Mouse (Mus musculus) limb, embryonic 11.5 days (tissue): Measurements from ENCODE around the gene Mapre3. TPM values are rescaled to one million over a fixed set of nuclear protein-coding genes. Genes with fewer than 3 reads are reported as not detected.

Experiments used
- ATAC-seq: fragments of 200-750 bp; cut with Nextera tagmentation; 2 replicates; pipeline ENCODE4 v1.8.0; 2017; ENCODE audit warnings: low read depth; ENCODE audit not compliant: insufficient number of reproducible peaks, low FRiP score, low TSS enrichment
- DNase-seq: peaks from one replicate; pipeline ENCODE4 v3.0.0-alpha.2; 2015; ENCODE audit warnings: low spot score
- H3K27ac ChIP-seq: fragments of 300-500 bp; sonication (generic); replicated peaks from 2 replicates; pipeline ENCODE4 v1.5.1; 2014; ENCODE audit warnings: low read depth, mild to moderate bottlenecking, low read length
- H3K27me3 ChIP-seq: fragments of 300-500 bp; sonication (generic); 2 replicates; pipeline ENCODE4 v1.6.1; 2014; ENCODE audit warnings: mild to moderate bottlenecking, low read length, mixed read lengths; ENCODE audit not compliant: control insufficient read depth, insufficient read depth
- H3K36me3 ChIP-seq: fragments of 300-500 bp; sonication (generic); 2 replicates; pipeline ENCODE4 v1.6.1; 2014; ENCODE audit warnings: mild to moderate bottlenecking, low read length, moderate library complexity, mixed read lengths; ENCODE audit not compliant: control insufficient read depth, insufficient read depth
- H3K4me1 ChIP-seq: fragments of 300-500 bp; sonication (generic); 2 replicates; pipeline ENCODE4 v1.6.1; 2014; ENCODE audit warnings: low read length, mixed read lengths; ENCODE audit not compliant: control insufficient read depth, insufficient read depth
- H3K4me2 ChIP-seq: fragments of 300-500 bp; sonication (generic); 2 replicates; pipeline ENCODE4 v1.6.1; 2014; ENCODE audit warnings: low read depth, mild to moderate bottlenecking, moderate library complexity; ENCODE audit not compliant: severe bottlenecking
- H3K4me3 ChIP-seq: fragments of 300-500 bp; sonication (generic); 2 replicates; pipeline ENCODE4 v1.5.1; 2014; ENCODE audit warnings: low read depth, low read length
- H3K9ac ChIP-seq: fragments of 300-500 bp; sonication (generic); 2 replicates; pipeline ENCODE4 v1.6.1; 2014; ENCODE audit warnings: mild to moderate bottlenecking, low read length
- H3K9me3 ChIP-seq: fragments of 300-500 bp; sonication (generic); 2 replicates; pipeline ENCODE4 v1.6.1; 2016; ENCODE audit warnings: low read length; ENCODE audit not compliant: control insufficient read depth
- WGBS: fragments of 180-500 bp; shearing (Covaris S2); extraction: QIAGEN DNeasy Blood & Tissue Kit; methylation state at CpG from one replicate; pipeline ENCODE4 v1.1.7; 2014; 5-methylcytosine and 5-hydroxymethylcytosine counted together
- polyA plus RNA-seq: library from polyadenylated mRNA; unstranded; fragments of >200 nt; fragmentation: Nextera tagmentation; extraction: Ambion mirVana; gene quantifications from 2 replicates; pipeline ENCODE4 v1.2.1, GENCODE M21; 2014

The Mapre3 gene
- polyA plus RNA-seq, result 16.8 and 18.0 TPM in 2 replicates

GRCm38 (mm10) chr5:30814424-30815119 lies at the start of gene Mapre3:
Gene Mapre3, plus strand, starts transcription at chr5:30814641.
- DNase-seq, result peak; percentile 95
- Histone ChIP-seq H3K9me3 (no peaks in the 10 kb centered on the region), H3K27me3 (no peaks in the 10 kb centered on the region), H3K4me3 (peak within 1 kb of the TSS; percentile 85), H3K27ac (peak within 1 kb of the TSS; percentile 68; the same call in 1 of the 2 replicates), H3K4me2 (peak within 1 kb of the TSS; percentile 88), H3K9ac (peak within 1 kb of the TSS; percentile 85), H3K4me1 (0 out of 2 replicates have a peak, but pooled peaks cover 10% of the 10 kb centered on the region), H3K36me3 (no peaks in the 10 kb centered on the region)
- WGBS, result under 1% methylated on average over 41 of the region's 59 CpGs
- ATAC-seq, result peak; percentile 93

- no peak overlapping the region for H3K27ac ChIP-seq
- no peaks in the 10 kb centered on the region for H3K9me3 ChIP-seq
- H3K27me3 ChIP-seq, result no peaks in the 10 kb centered on the region
- WGBS, result 75% methylated on average over 12 of the region's 12 CpGs
- H3K4me2 ChIP-seq, result no peak overlapping the region
- H3K4me1 ChIP-seq, result no peaks in the 10 kb centered on the region; the same call in 1 of the 2 replicates
- DNase-seq (no peak), ATAC-seq (no peak)
- no peak overlapping the region for H3K9ac ChIP-seq
- H3K36me3 ChIP-seq, result no peaks in the 10 kb centered on the region
- no peak overlapping the region for H3K4me3 ChIP-seq
These were observed 48.7 kb upstream of the Mapre3 start for GRCm38 (mm10) chr5:30765596-30766370.

GRCm38 (mm10) chr5:30768082-30768481 lies 46.4 kb upstream of the Mapre3 start:
- H3K4me1 ChIP-seq, result no peaks in the 10 kb centered on the region; the same call in 1 of the 2 replicates
- no peak overlapping the region for H3K27ac ChIP-seq
- no peak for DNase-seq
- no peaks in the 10 kb centered on the region for H3K9me3 ChIP-seq
- no peak overlapping the region for H3K4me3 ChIP-seq
- no peaks in the 10 kb centered on the region for H3K27me3 ChIP-seq
- H3K4me2 ChIP-seq, result no peak overlapping the region
- H3K9ac ChIP-seq, result no peak overlapping the region
- no peaks in the 10 kb centered on the region for H3K36me3 ChIP-seq
- ATAC-seq, result no peak
- WGBS, result 70% methylated on average over 4 of the region's 4 CpGs

- Histone ChIP-seq H3K27me3 (no peaks in the 10 kb centered on the region), H3K9me3 (no peaks in the 10 kb centered on the region), H3K36me3 (no peaks in the 10 kb centered on the region), H3K4me3 (no peak overlapping the region), H3K4me2 (no peak overlapping the region), H3K27ac (no peak overlapping the region), H3K4me1 (no peaks in the 10 kb centered on the region; the same call in 1 of the 2 replicates), H3K9ac (no peak overlapping the region)
- ATAC-seq, result no peak
- 43% methylated on average over 9 of the region's 9 CpGs for WGBS
- no peak for DNase-seq
These were observed 45.8 kb upstream of the Mapre3 start for GRCm38 (mm10) chr5:30768598-30768997.

GRCm38 (mm10) chr5:30769075-30769474 lies 45.4 kb upstream of the Mapre3 start:
- WGBS, result 87% methylated on average over 9 of the region's 9 CpGs
- Histone ChIP-seq H3K9me3 (no peaks in the 10 kb centered on the region), H3K36me3 (no peaks in the 10 kb centered on the region), H3K27me3 (no peaks in the 10 kb centered on the region), H3K27ac (no peak overlapping the region), H3K4me1 (no peaks in the 10 kb centered on the region; the same call in 1 of the 2 replicates), H3K4me2 (no peak overlapping the region), H3K9ac (no peak overlapping the region), H3K4me3 (no peak overlapping the region)
- no peak for ATAC-seq
- DNase-seq, result no peak

- peak; percentile 88 for DNase-seq
- 0 out of 2 replicates have a peak, but pooled peaks have one; percentile 44 for ATAC-seq
- no peaks in the 10 kb centered on the region for H3K27me3 ChIP-seq
- 14% methylated on average over 20 of the region's 20 CpGs for WGBS
- no peak overlapping the region for H3K9ac ChIP-seq
- no peaks in the 10 kb centered on the region for H3K4me1 ChIP-seq
- H3K9me3 ChIP-seq, result no peaks in the 10 kb centered on the region
- H3K4me2 ChIP-seq, result peak overlapping the region; percentile 57
- H3K36me3 ChIP-seq, result no peaks in the 10 kb centered on the region
- H3K27ac ChIP-seq, result no peak overlapping the region
- H3K4me3 ChIP-seq, result 0 out of 2 replicates have a peak overlapping the region, but pooled peaks have one; percentile 9
These were observed 39.7 kb upstream of the Mapre3 start for GRCm38 (mm10) chr5:30774601-30775371.

- H3K36me3 ChIP-seq, result no peaks in the 10 kb centered on the region
- 82% methylated on average over 9 of the region's 9 CpGs for WGBS
- no peak overlapping the region for H3K4me2 ChIP-seq
- no peaks in the 10 kb centered on the region for H3K27me3 ChIP-seq
- H3K27ac ChIP-seq, result no peak overlapping the region
- no peaks in the 10 kb centered on the region for H3K9me3 ChIP-seq
- H3K4me1 ChIP-seq, result no peaks in the 10 kb centered on the region
- DNase-seq (no peak), ATAC-seq (no peak)
- H3K4me3 ChIP-seq, result no peak overlapping the region
- no peak overlapping the region for H3K9ac ChIP-seq
These were observed 33.7 kb upstream of the Mapre3 start for GRCm38 (mm10) chr5:30780699-30781098.

GRCm38 (mm10) chr5:30781147-30781546 lies 33.3 kb upstream of the Mapre3 start:
- no peak for DNase-seq
- Histone ChIP-seq H3K36me3 (no peaks in the 10 kb centered on the region), H3K27me3 (no peaks in the 10 kb centered on the region), H3K4me3 (no peak overlapping the region), H3K4me1 (no peaks in the 10 kb centered on the region), H3K9ac (no peak overlapping the region), H3K27ac (no peak overlapping the region), H3K4me2 (no peak overlapping the region), H3K9me3 (no peaks in the 10 kb centered on the region)
- 83% methylated on average over 3 of the region's 3 CpGs for WGBS
- no peak for ATAC-seq
